Mouse (Mus musculus) thymus, adult 2 months (tissue): ENCODE results near the gene Cntn1.

Experiments
- CTCF ChIP-seq: fragments of 200-500 bp; IDR thresholded peaks from 2 replicates; pipeline ENCODE4 v1.5.1; 2012; ENCODE audit warnings: mild to moderate bottlenecking, control low read depth, low read length, moderate library complexity, borderline replicate concordance; ENCODE audit not compliant: control insufficient read depth, poor library complexity, insufficient read depth; ENCODE audit errors: extremely low read depth
- POLR2A ChIP-seq: fragments of 200-500 bp; IDR thresholded peaks from 2 replicates; pipeline ENCODE4 v1.6.1; 2012; ENCODE audit warnings: mild to moderate bottlenecking, low read length, control low read depth, moderate library complexity; ENCODE audit not compliant: control insufficient read depth, poor library complexity, insufficient read depth; ENCODE audit errors: extremely low read depth

GRCm38 (mm10) chr15:92302796-92303195 is 251.8 kb downstream of the Cntn1 start:
- TF ChIP-seq POLR2A (no peak), CTCF (no peak)
